Mouse (Mus musculus) testis, postnatal 10 days (tissue): Measurements from ENCODE around the gene P2ry2.

Source experiments
- DNase-seq: peaks from one replicate; pipeline ENCODE4 v3.0.0; 2021; ENCODE audit warnings: low spot score

P2ry2 gene

DNA sequence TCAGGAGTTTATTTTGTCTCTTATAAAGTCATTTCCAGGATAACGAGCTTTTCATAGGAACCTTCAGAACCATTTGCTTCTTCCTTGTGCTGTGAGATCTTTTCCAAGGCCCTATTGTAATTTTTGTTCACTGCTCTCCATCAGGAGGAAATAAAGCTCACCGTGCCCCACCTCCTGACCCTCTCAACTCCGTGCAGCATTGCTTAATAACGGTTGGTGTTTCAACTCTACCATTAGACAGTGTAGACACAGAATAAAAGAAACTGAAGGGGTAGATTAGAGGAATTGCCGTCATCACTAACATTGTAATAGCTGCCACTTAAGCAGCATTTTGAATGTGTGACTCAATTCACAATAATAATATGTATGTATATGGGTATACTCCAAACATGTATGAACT lies 14.2 kb upstream of the P2ry2 start:
- DNase-seq, result no peak

GRCm38 (mm10) chr7:101017492-101017891 lies 4.8 kb upstream of the P2ry2 start:
- DNase-seq, result no peak

DNA sequence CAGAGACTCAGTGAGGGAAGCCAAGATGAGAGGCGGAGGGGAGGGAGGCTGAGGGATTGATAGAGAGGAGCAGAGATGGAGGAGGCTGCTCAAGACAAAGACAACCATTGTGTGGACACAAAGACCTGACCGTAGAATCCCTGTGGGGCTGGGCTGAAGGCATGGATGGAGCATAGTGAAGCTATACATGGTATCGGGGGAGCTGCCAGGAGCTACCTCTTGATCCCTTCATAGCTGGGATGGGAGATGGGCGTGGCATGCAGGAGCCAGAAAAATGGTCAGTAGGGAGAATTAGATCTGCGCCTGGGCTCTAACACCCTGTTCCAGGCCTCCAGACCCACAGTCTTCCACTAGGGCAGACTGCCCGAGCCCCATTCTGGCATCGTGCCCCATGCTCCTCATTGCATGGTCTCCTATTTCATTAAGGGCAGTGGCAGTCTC lies 4.4 kb upstream of the P2ry2 start:
- peak; percentile 76 for DNase-seq

DNA sequence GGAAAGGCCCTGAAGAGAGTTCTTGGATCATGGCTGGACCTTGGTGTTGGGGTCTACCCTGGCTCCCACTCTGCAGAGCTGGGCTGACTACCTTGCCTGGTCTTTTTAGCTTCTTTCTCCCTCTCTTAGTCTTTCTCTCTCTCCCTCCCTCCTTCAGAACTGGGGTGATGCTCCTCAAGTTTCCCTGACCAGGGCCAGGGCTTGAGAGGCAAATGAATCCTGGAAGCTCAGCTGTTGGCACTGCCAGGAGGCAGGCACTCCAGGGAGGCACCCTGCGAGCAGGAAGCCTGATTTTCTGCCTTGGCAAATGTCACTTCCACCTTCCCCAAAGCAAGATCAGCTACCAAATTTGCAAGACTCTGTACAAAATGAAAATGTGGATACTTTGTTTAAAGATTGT lies 2.3 kb upstream of the P2ry2 start:
- no peak for DNase-seq

GRCm38 (mm10) chr7:101014041-101014440 lies 1.4 kb upstream of the P2ry2 start:
- DNase-seq, result no peak

- DNase-seq, result peak; percentile 84
These were observed 842 bp downstream of the P2ry2 start for GRCm38 (mm10) chr7:101011681-101012367.

- no peak for DNase-seq
These were observed 1.9 kb downstream of the P2ry2 start for GRCm38 (mm10) chr7:101010741-101011140.

DNA sequence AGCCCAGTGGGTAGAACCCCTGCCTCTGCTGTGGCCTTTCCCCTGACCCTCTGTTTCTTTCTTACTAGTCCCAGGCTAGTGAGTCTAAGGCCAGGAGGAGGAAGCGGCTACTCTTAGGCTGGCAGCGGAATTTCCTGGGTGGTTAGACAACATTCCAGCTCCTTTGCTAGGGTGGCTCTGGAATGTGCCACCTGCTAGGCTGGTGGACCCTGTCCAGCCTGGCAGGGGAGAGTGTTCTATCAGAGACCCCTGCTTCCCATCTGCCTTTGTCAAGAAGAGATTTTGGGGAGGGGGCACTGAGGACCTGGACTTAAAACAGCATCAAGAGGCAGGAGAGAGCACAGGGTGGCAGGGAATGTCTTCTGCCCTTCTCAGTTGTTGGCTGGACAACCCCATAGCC lies 6.5 kb downstream of the P2ry2 start:
- DNase-seq, result no peak

GRCm38 (mm10) chr7:101005119-101005518 lies 7.5 kb downstream of the P2ry2 start:
- no peak for DNase-seq

- DNase-seq, result no peak
These were observed 9.0 kb downstream of the P2ry2 start for GRCm38 (mm10) chr7:101003442-101004326.

DNA sequence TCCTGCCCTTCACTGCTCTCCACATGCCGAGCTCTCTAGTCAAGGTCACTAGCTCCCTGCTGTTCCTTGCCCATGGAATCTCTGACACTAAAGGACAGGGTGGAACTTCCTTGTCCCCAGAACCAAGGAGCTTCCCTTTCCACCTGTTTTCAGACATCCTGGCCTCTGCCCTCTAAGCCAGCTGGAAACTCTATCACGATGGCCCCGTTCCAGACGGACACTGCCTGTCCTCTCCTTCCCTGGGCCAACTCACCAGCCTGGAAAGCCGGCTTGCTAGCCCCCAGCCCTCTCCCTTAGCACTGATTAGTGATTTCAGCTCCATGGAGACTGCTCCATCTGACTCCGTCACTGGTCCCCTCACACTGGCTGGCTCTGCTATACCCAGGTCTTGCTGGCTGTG lies 10.4 kb downstream of the P2ry2 start:
- DNase-seq, result peak; percentile 70

GRCm38 (mm10) chr7:100999623-101000022 lies 13.0 kb downstream of the P2ry2 start:
- DNase-seq, result peak; percentile 41

DNA sequence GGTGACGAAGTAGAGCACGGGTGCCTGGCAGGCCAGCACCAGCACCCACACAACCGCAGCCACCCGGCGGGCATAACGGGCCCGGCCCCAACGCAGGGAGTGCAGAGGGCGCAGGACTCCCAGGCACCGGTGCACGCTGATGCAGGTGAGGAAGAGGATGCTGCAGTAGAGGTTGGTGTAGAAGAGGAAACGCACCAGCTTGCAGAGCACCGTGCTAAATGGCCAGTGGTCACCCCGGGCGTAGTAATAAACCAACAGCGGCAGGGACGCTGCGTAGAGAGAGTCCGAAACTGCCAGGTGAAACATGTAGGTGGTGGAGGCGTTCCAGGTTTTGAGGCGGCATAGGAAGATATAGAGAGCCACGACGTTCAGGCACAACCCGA lies 14.1 kb downstream of the P2ry2 start:
- peak; percentile 44 for DNase-seq

DNA sequence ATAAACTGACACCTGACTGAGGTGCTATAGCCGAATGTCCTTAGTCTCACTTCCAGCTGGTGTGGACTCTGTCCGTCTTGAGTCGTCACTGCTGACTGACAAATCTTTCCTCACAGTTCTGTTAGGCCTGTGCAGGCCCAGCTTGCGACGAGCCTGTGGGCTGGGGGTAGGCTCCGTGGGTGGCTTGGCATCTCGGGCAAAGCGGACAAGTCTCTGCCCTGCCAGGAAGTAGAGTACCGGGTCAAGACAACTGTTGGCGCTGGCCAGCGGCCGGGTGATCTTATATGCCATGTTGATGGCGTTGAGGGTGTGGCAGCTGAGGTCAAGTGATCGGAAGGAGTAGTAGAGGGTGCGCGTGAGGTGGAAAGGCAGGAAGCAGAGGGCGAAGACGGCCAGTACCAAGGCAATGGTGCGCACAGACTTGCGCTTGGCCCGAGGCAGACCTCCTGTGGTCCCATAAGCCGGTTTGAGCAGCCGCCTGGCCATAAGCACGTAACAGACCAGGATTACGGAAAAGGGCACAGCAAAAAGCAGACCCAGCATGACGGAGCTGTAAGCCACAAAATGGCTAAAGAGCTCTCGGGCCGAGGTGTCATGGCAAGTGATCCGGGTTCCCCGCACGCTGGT lies 14.6 kb downstream of the P2ry2 start:
- DNase-seq, result no peak

DNA sequence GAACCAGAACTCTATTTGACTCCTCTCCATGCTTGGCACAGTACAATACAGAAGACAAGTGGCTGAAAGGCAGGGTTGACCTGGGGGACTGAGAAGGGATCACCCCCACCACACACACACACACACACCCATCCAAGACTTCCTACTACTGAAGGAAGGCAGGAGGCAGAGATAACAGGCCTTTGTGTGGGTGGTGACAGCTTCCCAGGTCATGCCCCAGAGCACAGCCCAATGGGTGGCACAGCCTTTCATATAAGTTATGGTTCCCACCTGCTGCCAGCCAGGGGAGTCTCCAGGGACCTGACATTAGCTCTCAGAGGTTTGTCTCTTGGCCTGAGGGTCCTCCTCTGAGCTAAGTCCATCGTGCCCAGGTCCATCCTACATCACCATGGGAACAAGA lies 15.5 kb downstream of the P2ry2 start:
- no peak for DNase-seq

DNA sequence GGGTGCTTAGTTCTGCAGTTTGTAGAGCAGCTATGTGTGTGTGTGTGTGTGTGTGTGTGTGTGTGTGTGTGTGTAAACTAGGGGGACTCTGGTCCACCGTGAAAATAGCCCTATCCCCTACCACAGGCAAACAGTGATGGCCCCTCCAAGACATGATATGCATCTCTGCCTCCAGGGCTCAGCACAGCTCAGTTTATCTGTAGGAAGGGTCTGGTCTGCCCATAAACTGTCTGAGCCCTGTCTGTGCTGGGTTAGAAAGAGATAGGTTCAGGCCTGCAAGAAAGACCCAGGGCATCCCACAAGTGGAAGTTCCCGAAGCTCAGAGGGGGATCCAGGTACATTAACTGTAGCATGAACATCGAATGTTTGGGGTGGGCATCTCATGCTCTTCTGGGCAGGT lies 16.7 kb downstream of the P2ry2 start:
- no peak for DNase-seq

DNA sequence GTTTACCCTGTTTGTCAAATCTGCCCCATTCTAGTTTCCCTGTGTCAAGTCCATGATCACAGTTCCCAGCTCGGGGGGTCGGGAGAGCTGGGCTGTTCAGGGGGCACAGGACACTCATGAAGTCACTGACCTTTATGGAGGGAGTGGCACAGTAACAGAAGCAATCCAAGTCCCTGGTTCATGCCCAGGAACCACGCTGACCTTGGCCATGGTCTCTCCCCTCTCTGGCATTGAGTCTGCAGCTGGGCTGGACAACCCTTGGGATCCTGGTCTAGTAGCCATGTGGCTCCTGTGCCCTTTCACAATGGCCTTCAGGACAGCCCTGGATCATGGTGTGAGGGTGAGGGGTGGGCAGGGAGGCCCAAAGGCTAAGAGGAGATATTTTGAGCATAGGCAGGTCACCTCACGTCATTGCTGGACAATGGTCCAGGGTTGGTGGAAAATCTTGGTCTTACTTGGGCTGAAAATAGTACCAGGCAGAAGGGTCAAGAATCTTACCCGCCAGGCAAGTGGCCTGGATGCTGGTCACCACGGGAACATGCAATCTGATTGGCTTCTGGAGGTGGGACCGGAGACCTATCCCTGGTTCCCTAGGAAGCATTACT lies 17.3 kb downstream of the P2ry2 start:
- no peak for DNase-seq

GRCm38 (mm10) chr7:100993166-100993565 lies 19.5 kb downstream of the P2ry2 start:
- no peak for DNase-seq

DNA sequence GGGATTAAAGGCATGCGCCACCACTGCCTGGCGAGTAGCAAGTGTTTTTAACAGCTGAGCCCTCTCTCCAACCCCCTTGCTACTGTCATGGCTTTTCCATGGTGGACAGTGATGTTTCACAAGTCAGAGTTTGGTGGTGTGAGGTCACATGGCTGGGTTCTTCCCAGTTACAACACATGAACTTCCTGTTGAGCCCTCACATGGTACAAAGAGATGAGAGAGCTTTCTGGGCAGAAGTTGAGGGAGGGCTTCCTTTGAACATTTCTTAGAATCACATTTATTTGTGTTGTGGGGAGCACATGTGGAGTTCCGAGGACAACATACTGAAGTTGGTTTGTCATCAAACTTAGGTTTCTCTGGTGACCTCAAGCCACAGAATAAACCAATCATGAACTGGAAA lies 20.7 kb downstream of the P2ry2 start:
- DNase-seq, result no peak

DNA sequence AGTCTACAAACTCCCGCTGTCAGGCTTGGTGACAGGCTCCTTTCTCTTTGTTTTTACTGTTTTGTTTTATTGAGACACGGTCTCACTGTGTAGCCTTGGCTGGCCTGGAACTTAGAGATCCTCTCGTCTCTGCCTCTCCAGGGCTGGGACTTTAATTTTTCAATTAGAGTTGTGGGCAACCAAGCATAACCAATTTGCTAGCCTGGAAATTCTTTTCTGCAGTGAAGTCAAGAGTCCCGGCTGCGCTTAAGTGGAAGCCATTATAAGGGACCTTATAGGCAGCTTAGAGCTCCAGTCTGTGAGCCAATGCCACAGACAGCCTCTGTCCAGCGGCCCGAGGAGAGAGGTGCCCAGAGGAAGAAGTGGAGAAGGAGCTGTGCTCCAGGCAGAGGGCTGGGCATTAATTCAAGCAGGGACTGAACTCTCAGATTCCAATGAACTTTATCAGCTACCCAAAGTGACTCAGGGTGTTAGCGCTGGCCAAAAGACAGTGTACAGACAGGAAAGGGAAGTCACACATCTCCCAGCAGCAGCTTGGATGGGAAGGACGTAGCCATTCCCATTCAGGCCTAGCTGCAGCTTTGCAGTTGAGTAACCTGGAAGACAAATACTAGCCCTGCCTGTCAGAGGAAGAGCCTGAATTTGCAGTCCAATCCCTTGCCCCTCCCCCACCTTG lies 21.9 kb downstream of the P2ry2 start:
- DNase-seq, result no peak

GRCm38 (mm10) chr7:100988092-100988491 lies 24.6 kb downstream of the P2ry2 start:
- peak; percentile 81 for DNase-seq
